Mouse (Mus musculus) ES-E14 (cell line): Measurements from ENCODE around the gene Otud1.

ENCODE experiments used
- HCFC1 ChIP-seq: IDR thresholded peaks from 2 replicates; pipeline ENCODE4 v1.6.1; 2012; ENCODE audit warnings: low read length, inconsistent platforms, borderline replicate concordance; ENCODE audit not compliant: insufficient read depth
- MAFK ChIP-seq: IDR thresholded peaks from 2 replicates; pipeline ENCODE4 v1.6.1; 2014; ENCODE audit warnings: mild to moderate bottlenecking, low read depth, low read length, inconsistent platforms; ENCODE audit not compliant: insufficient read depth
- ZNF384 ChIP-seq: IDR thresholded peaks from 2 replicates; pipeline ENCODE4 v1.6.1; 2012; ENCODE audit warnings: low read depth, low read length, inconsistent platforms

GRCm38 (mm10) chr2:19657158-19657874 lies at the start of gene Otud1:
- TF ChIP-seq MAFK: no peak
- TF ChIP-seq HCFC1: no peak
- TF ChIP-seq ZNF384: no peak
